Comparison of ENCODE assay signal across 17 mouse cellular contexts in the genomic region with DNA sequence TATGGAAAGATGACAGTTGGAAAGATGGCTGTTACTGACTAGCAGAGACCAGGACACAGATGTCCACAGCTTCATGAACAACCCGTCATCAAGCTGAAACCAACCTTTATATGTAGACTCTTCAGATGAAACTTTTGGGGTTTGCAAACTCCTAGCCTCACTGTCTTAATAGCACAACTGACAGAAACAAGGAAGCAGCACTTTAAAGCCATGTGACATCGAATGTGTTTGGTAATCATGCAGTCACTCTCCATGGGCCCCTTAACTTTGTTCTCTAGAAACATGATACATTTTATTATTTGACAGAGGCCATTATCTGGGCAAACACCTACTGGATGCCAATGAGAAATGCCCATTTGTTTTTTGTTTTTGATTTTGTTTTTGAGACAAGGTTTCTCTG.
"Had no signal": no experiment of that assay in that cellular context is flagged by ENCODE, and none has a peak within 500 bp of the region (broad histone marks: within the 10 kb centered on the region; RNA-seq: fewer than 3 reads in every experiment).

No protein-coding gene starts in this region.

- DNase-seq: left cerebral cortex, postnatal 4 days; liver; liver, embryonic 13.5 days; liver, postnatal 0 days; lung, adult 18-20 months; lung, adult 2 months; lung, embryonic 14.5 days; lung, postnatal 10 days; lung, postnatal 14 days; lung, postnatal 36 days; lung, postnatal 4 days; midbrain, embryonic 14.5 days had no signal

- ATAC-seq: liver, embryonic 12.5 days; liver, postnatal 0 days; lung, postnatal 0 days; midbrain, embryonic 13.5 days; midbrain, embryonic 15.5 days; midbrain, embryonic 16.5 days had no signal
